Mouse (Mus musculus) spleen, adult 2 months (tissue): ENCODE data around the gene Sectm1b.

ENCODE experiments used
- CTCF ChIP-seq: fragments of 200-500 bp; IDR thresholded peaks from 2 replicates; pipeline ENCODE4 v1.5.1; 2011; ENCODE audit warnings: mild to moderate bottlenecking, inconsistent platforms; ENCODE audit not compliant: insufficient read depth, insufficient read length, insufficient replicate concordance; ENCODE audit errors: extremely low read depth
- POLR2A ChIP-seq: fragments of 200-500 bp; IDR thresholded peaks from 2 replicates; pipeline ENCODE4 v1.6.1; 2011; ENCODE audit warnings: low read depth, low read length, inconsistent platforms

DNA sequence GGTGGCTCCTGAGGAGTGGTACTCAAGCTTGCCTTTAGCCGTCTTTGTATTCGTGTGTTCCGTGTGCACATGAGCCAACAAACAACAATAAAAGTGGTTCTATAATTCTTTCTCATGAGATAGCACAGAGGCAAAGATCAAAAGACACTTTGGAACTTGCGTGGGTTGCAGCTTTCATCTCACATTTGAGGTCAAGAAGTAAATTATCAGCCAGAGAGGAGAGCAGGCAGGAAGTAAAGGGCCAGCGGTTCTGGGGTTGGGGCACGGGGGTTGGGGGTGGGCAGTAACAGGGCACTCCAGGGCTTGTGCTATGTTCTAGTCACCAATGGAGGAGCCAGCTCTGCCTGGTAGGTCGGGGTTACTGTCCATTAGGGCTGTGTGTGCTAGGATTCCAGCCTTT, 37.3 kb upstream of the Sectm1b start:
- TF ChIP-seq CTCF (no peak), POLR2A (no peak)
